Mouse (Mus musculus): ENCODE data around the gene Vars. TPM values are rescaled to one million over a fixed set of nuclear protein-coding genes. Genes with fewer than 3 reads are reported as not detected.

Gene Vars
- polyA plus RNA-seq, 1 experiment from 2014 or later, result 50.7 TPM

Other genes with a start within 250 kb of the Vars start
- gene Cyp21a1, start 196.4 kb upstream of the Vars start, polyA plus RNA-seq (2015; fragmentation: Nextera tagmentation; extraction: Ambion mirVana), result not detected in 2 replicates
- 41.2 and 43.1 TPM in 2 replicates for gene Stk19, start 164.0 kb upstream of the Vars start, polyA plus RNA-seq (2015; fragmentation: Nextera tagmentation; extraction: Ambion mirVana)
- gene Dxo, start 164.0 kb upstream of the Vars start, polyA plus RNA-seq (2015; fragmentation: Nextera tagmentation; extraction: Ambion mirVana), result 68.4 and 68.9 TPM in 2 replicates
- 57.1 and 62.6 TPM in 2 replicates for gene Skiv2l, start 150.8 kb upstream of the Vars start, polyA plus RNA-seq (2015; fragmentation: Nextera tagmentation; extraction: Ambion mirVana)
- gene Nelfe, start 150.6 kb upstream of the Vars start, polyA plus RNA-seq (2015; fragmentation: Nextera tagmentation; extraction: Ambion mirVana), result 78.9 and 83.3 TPM in 2 replicates
- 1.6 and 2.1 TPM in 2 replicates for gene Cfb, start 138.5 kb upstream of the Vars start, polyA plus RNA-seq (2015; fragmentation: Nextera tagmentation; extraction: Ambion mirVana)
- 9.2 and 9.6 TPM in 2 replicates for gene Zbtb12, start 121.5 kb upstream of the Vars start, polyA plus RNA-seq (2015; fragmentation: Nextera tagmentation; extraction: Ambion mirVana)
- not detected in 2 replicates for gene Gm20547, start 118.9 kb upstream of the Vars start, polyA plus RNA-seq (2015; fragmentation: Nextera tagmentation; extraction: Ambion mirVana)
- gene C2, start 102.7 kb upstream of the Vars start, polyA plus RNA-seq (2015; fragmentation: Nextera tagmentation; extraction: Ambion mirVana), result 1.8 and 2.8 TPM in 2 replicates
- gene Ehmt2, start 102.5 kb upstream of the Vars start, polyA plus RNA-seq (2015; fragmentation: Nextera tagmentation; extraction: Ambion mirVana), result 81.9 and 95.3 TPM in 2 replicates
- 0.21 TPM in 1 of 2 replicates, not detected in the other for gene Slc44a4, start 86.5 kb upstream of the Vars start, polyA plus RNA-seq (2015; fragmentation: Nextera tagmentation; extraction: Ambion mirVana)
- 41.7 and 42.1 TPM in 2 replicates for gene Neu1, start 69.7 kb upstream of the Vars start, polyA plus RNA-seq (2015; fragmentation: Nextera tagmentation; extraction: Ambion mirVana)
- gene Hspa1b, start 41.7 kb upstream of the Vars start, polyA plus RNA-seq (2015; fragmentation: Nextera tagmentation; extraction: Ambion mirVana), result 0.45 and 0.74 TPM in 2 replicates
- not detected in 2 replicates for gene Gm20481, start 31.1 kb upstream of the Vars start, polyA plus RNA-seq (2015; fragmentation: Nextera tagmentation; extraction: Ambion mirVana)
- gene Hspa1a, start 28.8 kb upstream of the Vars start, polyA plus RNA-seq (2015; fragmentation: Nextera tagmentation; extraction: Ambion mirVana), result 15.3 and 18.1 TPM in 2 replicates
- 1.4 and 1.6 TPM in 2 replicates for gene Hspa1l, start 28.3 kb upstream of the Vars start, polyA plus RNA-seq (2015; fragmentation: Nextera tagmentation; extraction: Ambion mirVana)
- gene Lsm2, start 19.1 kb upstream of the Vars start, polyA plus RNA-seq (2015; fragmentation: Nextera tagmentation; extraction: Ambion mirVana), result 106 and 113 TPM in 2 replicates
- 0.08 and 0.19 TPM in 2 replicates for gene Vwa7, start 15.6 kb downstream of the Vars start, polyA plus RNA-seq (2015; fragmentation: Nextera tagmentation; extraction: Ambion mirVana)
- 1.7 TPM in 2 replicates for gene Sapcd1, start 27.0 kb downstream of the Vars start, polyA plus RNA-seq (2015; fragmentation: Nextera tagmentation; extraction: Ambion mirVana)
- gene Msh5, start 45.8 kb downstream of the Vars start, polyA plus RNA-seq (2015; fragmentation: Nextera tagmentation; extraction: Ambion mirVana), result 1.8 and 2.5 TPM in 2 replicates
- 85.2 and 88.5 TPM in 2 replicates for gene Clic1, start 49.0 kb downstream of the Vars start, polyA plus RNA-seq (2015; fragmentation: Nextera tagmentation; extraction: Ambion mirVana)
- gene Ddah2, start 58.0 kb downstream of the Vars start, polyA plus RNA-seq (2015; fragmentation: Nextera tagmentation; extraction: Ambion mirVana), result 338 and 363 TPM in 2 replicates
- not detected in 2 replicates for gene Ly6g6c, start 64.4 kb downstream of the Vars start, polyA plus RNA-seq (2015; fragmentation: Nextera tagmentation; extraction: Ambion mirVana)
- gene Mpig6b, start 65.2 kb downstream of the Vars start, polyA plus RNA-seq (2015; fragmentation: Nextera tagmentation; extraction: Ambion mirVana), result 0.13 and 0.21 TPM in 2 replicates
- 0.16 and 0.34 TPM in 2 replicates for gene Ly6g6e, start 75.9 kb downstream of the Vars start, polyA plus RNA-seq (2015; fragmentation: Nextera tagmentation; extraction: Ambion mirVana)
- gene Ly6g6d, start 77.1 kb downstream of the Vars start, polyA plus RNA-seq (2015; fragmentation: Nextera tagmentation; extraction: Ambion mirVana), result 0.68 and 1.0 TPM in 2 replicates
- 0.22 TPM in 1 of 2 replicates, not detected in the other for gene Ly6g6f, start 84.6 kb downstream of the Vars start, polyA plus RNA-seq (2015; fragmentation: Nextera tagmentation; extraction: Ambion mirVana)
- gene Abhd16a, start 88.3 kb downstream of the Vars start, polyA plus RNA-seq (2015; fragmentation: Nextera tagmentation; extraction: Ambion mirVana), result 113 and 115 TPM in 2 replicates
- not detected in 2 replicates for gene Ly6g5c, start 107.3 kb downstream of the Vars start, polyA plus RNA-seq (2015; fragmentation: Nextera tagmentation; extraction: Ambion mirVana)
- 0.93 and 1.5 TPM in 2 replicates for gene Ly6g5b, start 114.4 kb downstream of the Vars start, polyA plus RNA-seq (2015; fragmentation: Nextera tagmentation; extraction: Ambion mirVana)
- 20.7 and 23.7 TPM in 2 replicates for gene Gpank1, start 120.5 kb downstream of the Vars start, polyA plus RNA-seq (2015; fragmentation: Nextera tagmentation; extraction: Ambion mirVana)
- gene Csnk2b, start 121.1 kb downstream of the Vars start, polyA plus RNA-seq (2015; fragmentation: Nextera tagmentation; extraction: Ambion mirVana), result 319 and 346 TPM in 2 replicates
- 8.9 TPM in 2 replicates for gene D17H6S53E, start 125.4 kb downstream of the Vars start, polyA plus RNA-seq (2015; fragmentation: Nextera tagmentation; extraction: Ambion mirVana)
- not detected in 2 replicates for gene Apom, start 131.1 kb downstream of the Vars start, polyA plus RNA-seq (2015; fragmentation: Nextera tagmentation; extraction: Ambion mirVana)
- 50.9 and 65.2 TPM in 2 replicates for gene Bag6, start 134.2 kb downstream of the Vars start, polyA plus RNA-seq (2015; fragmentation: Nextera tagmentation; extraction: Ambion mirVana)
- gene Prrc2a, start 163.9 kb downstream of the Vars start, polyA plus RNA-seq (2015; fragmentation: Nextera tagmentation; extraction: Ambion mirVana), result 138 and 153 TPM in 2 replicates
- 5.6 and 10.1 TPM in 2 replicates for gene Aif1, start 175.1 kb downstream of the Vars start, polyA plus RNA-seq (2015; fragmentation: Nextera tagmentation; extraction: Ambion mirVana)
- 4.8 and 7.3 TPM in 2 replicates for gene Lst1, start 187.5 kb downstream of the Vars start, polyA plus RNA-seq (2015; fragmentation: Nextera tagmentation; extraction: Ambion mirVana)
- 1.1 and 1.2 TPM in 2 replicates for gene Ltb, start 193.5 kb downstream of the Vars start, polyA plus RNA-seq (2015; fragmentation: Nextera tagmentation; extraction: Ambion mirVana)
- gene Tnf, start 201.0 kb downstream of the Vars start, polyA plus RNA-seq (2015; fragmentation: Nextera tagmentation; extraction: Ambion mirVana), result not detected in 2 replicates
- gene Lta, start 204.4 kb downstream of the Vars start, polyA plus RNA-seq (2015; fragmentation: Nextera tagmentation; extraction: Ambion mirVana), result 0.37 and 0.80 TPM in 2 replicates
- 0.34 and 0.45 TPM in 2 replicates for gene Gm16181, start 219.8 kb downstream of the Vars start, polyA plus RNA-seq (2015; fragmentation: Nextera tagmentation; extraction: Ambion mirVana)
- gene Atp6v1g2, start 232.7 kb downstream of the Vars start, polyA plus RNA-seq (2015; fragmentation: Nextera tagmentation; extraction: Ambion mirVana), result 140 and 151 TPM in 2 replicates
- 9.8 and 10.1 TPM in 2 replicates for gene Nfkbil1, start 234.8 kb downstream of the Vars start, polyA plus RNA-seq (2015; fragmentation: Nextera tagmentation; extraction: Ambion mirVana)
- 331 and 355 TPM in 2 replicates for gene Ddx39b, start 240.8 kb downstream of the Vars start, polyA plus RNA-seq (2015; fragmentation: Nextera tagmentation; extraction: Ambion mirVana)